Mouse (Mus musculus): Measurements from ENCODE around the gene Fbxw9.

DNA sequence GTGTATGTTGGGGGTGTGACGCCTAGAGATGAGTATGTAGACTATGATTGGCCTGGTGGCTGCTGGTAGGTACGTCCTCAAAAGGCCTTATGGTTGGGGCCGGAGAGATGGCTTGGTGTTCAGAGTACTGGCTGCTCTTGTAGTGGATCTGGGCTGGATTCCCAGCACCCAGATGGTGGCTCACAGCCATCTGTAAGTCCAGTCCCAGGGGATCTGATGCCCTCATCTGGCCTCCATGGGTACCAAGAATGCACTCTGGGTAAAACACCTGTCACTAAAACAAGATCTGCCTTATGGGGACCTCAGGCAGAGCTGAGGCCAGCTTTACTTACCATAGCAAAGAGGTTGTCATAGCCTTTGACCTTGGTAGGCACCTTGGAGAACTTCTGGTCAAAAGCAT lies 36.0 kb upstream of the Fbxw9 start:
- no peak for TF ChIP-seq POLR2A (IDR thresholded peaks at IDR 0.05; ENCODE audit: low read depth, low read length)
- TF ChIP-seq CTCF (conservative IDR thresholded peaks at IDR 0.05; ENCODE audit: insufficient read depth, insufficient read length, low read depth, low read length), result no peak

All from kidney, adult 2 months (tissue).